Comparison of ENCODE assay signal across 19 mouse cellular contexts in the genomic region with DNA sequence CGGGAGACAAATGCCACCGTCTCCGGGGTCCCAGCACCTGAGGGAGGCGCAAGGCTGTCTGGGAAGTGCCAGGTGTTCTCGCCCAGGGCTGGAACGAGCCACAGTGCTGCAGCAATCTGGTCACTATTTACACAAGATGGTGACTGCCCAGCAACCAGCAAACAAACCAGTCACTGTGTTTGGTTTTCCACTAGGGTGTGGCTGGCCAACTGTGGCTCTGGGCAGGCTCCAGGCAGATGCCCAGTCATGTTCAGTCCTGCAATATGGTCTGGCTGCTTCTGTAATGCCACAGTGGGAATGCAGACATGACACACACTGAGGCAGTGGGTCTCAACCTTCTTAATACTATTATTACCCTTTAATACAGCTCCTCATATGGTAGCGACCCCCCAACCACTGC.
DNase-seq lines count a peak whose midpoint lies in the region; ATAC-seq and TF ChIP-seq lines count a peak whose summit lies in the region.
"Had no signal": no experiment of that assay in that cellular context is flagged by ENCODE, and none has a peak within 500 bp of the region (broad histone marks: within the 10 kb centered on the region; RNA-seq: fewer than 3 reads in every experiment).

No protein-coding gene starts in this region.

- H3K9me3 ChIP-seq in limb, embryonic 13.5 days = no peaks in the 10 kb centered on the region
- no peaks in the 10 kb centered on the region for H3K9me3 ChIP-seq in limb, embryonic 10.5 days (replicated peaks)
- H3K9me3 ChIP-seq in embryonic facial prominence, embryonic 15.5 days (replicated peaks) = no peaks in the 10 kb centered on the region
- no peaks in the 10 kb centered on the region for H3K9me3 ChIP-seq in lung, postnatal 0 days (ENCODE audit: low read length)
- H3K9me3 ChIP-seq in stomach, postnatal 0 days (ENCODE audit: control insufficient read depth, low read length) = no peaks in the 10 kb centered on the region
- H3K9me3 ChIP-seq in forebrain, embryonic 11.5 days (ENCODE audit: control insufficient read depth, low read length) = no peaks in the 10 kb centered on the region
- H3K9me3 ChIP-seq: forebrain, embryonic 12.5 days; heart, embryonic 10.5 days; lung, embryonic 15.5 days; neural tube, embryonic 15.5 days had no signal

- WGBS in limb, embryonic 13.5 days = 89% methylated on average over 7 of the region's 7 CpGs
- WGBS in limb, embryonic 10.5 days = 91% methylated on average over 7 of the region's 7 CpGs
- 83% methylated on average over 7 of the region's 7 CpGs for WGBS in embryonic facial prominence, embryonic 15.5 days
- WGBS in lung, postnatal 0 days = 71% methylated on average over 7 of the region's 7 CpGs
- 57% methylated on average over 7 of the region's 7 CpGs for WGBS in stomach, postnatal 0 days
- 97% methylated on average over 7 of the region's 7 CpGs for WGBS in thymus, adult 2 months
- 95% methylated on average over 7 of the region's 7 CpGs for WGBS in forebrain, embryonic 11.5 days

- TF ChIP-seq EP300 in lung, postnatal 0 days (IDR thresholded peaks at IDR 0.05) = no peak
- TF ChIP-seq EP300 in stomach, postnatal 0 days (optimal IDR thresholded peaks at IDR 0.05) = no peak

- H3K9ac ChIP-seq in limb, embryonic 13.5 days = no peak overlapping the region
- H3K9ac ChIP-seq in embryonic facial prominence, embryonic 15.5 days = no peak overlapping the region
- H3K9ac ChIP-seq in lung, postnatal 0 days (replicated peaks; ENCODE audit: low read depth) = no peak overlapping the region
- H3K9ac ChIP-seq in stomach, postnatal 0 days (ENCODE audit: low read length) = no peak overlapping the region
- H3K9ac ChIP-seq in forebrain, embryonic 11.5 days (ENCODE audit: low read length) = no peak overlapping the region
- H3K9ac ChIP-seq: forebrain, embryonic 12.5 days; lung, embryonic 15.5 days; neural tube, embryonic 15.5 days had no signal

- 0 out of 2 replicates have a peak, but pooled peaks have one; percentile 19 for ATAC-seq in limb, embryonic 13.5 days (ENCODE audit: low FRiP score, low read depth)
- peak; percentile 29; the same call in 1 of the 2 replicates for ATAC-seq in embryonic facial prominence, embryonic 15.5 days (ENCODE audit: insufficient number of reproducible peaks, low FRiP score, low TSS enrichment, low read depth)
- ATAC-seq in lung, postnatal 0 days = peak; percentile 77
- peak; percentile 98 for ATAC-seq in stomach, postnatal 0 days (ENCODE audit: low FRiP score, low TSS enrichment)
- ATAC-seq in forebrain, embryonic 11.5 days (replicated peaks; ENCODE audit: low FRiP score) = no peak
- ATAC-seq in cerebellum, adult (ENCODE audit: insufficient number of reproducible peaks, low FRiP score, low TSS enrichment) = no peak
- ATAC-seq: midbrain, embryonic 16.5 days had no signal

- no peak overlapping the region for H3K4me3 ChIP-seq in limb, embryonic 13.5 days
- H3K4me3 ChIP-seq in limb, embryonic 10.5 days = no peak overlapping the region
- no peak overlapping the region for H3K4me3 ChIP-seq in embryonic facial prominence, embryonic 15.5 days (replicated peaks)
- H3K4me3 ChIP-seq in lung, postnatal 0 days (ENCODE audit: low read depth, low read length) = no peak overlapping the region
- no peak overlapping the region for H3K4me3 ChIP-seq in stomach, postnatal 0 days (ENCODE audit: low read depth, low read length)
- H3K4me3 ChIP-seq in thymus, adult 2 months (ENCODE audit: control insufficient read depth, insufficient read depth, low read length) = no peak overlapping the region
- H3K4me3 ChIP-seq in forebrain, embryonic 11.5 days (ENCODE audit: low read depth, low read length) = no peak overlapping the region
- H3K4me3 ChIP-seq: forebrain, embryonic 12.5 days; heart, embryonic 10.5 days; layer of hippocampus, adult 2 months; lung, embryonic 15.5 days; neural tube, embryonic 15.5 days had no signal

- TF ChIP-seq CTCF in lung, postnatal 0 days (IDR thresholded peaks at IDR 0.05) = no peak
- no peak for TF ChIP-seq CTCF in stomach, postnatal 0 days (IDR thresholded peaks at IDR 0.05; ENCODE audit: low read depth)
- TF ChIP-seq CTCF in thymus, adult 2 months (IDR thresholded peaks at IDR 0.05; ENCODE audit: borderline replicate concordance, control insufficient read depth, extremely low read depth, insufficient read depth, low read length, poor library complexity) = no peak

- peaks cover 68% of the 10 kb centered on the region for H3K36me3 ChIP-seq in limb, embryonic 13.5 days
- H3K36me3 ChIP-seq in limb, embryonic 10.5 days = peaks cover 82% of the 10 kb centered on the region
- H3K36me3 ChIP-seq in embryonic facial prominence, embryonic 15.5 days = peaks cover 55% of the 10 kb centered on the region
- peaks cover 47% of the 10 kb centered on the region for H3K36me3 ChIP-seq in lung, postnatal 0 days (ENCODE audit: insufficient read depth, low read length)
- H3K36me3 ChIP-seq in stomach, postnatal 0 days (ENCODE audit: control insufficient read depth, insufficient read depth, low read length) = peaks cover 16% of the 10 kb centered on the region
- H3K36me3 ChIP-seq in thymus, adult 2 months (ENCODE audit: control insufficient read depth, insufficient read depth, low read length) = peaks cover 87% of the 10 kb centered on the region
- H3K36me3 ChIP-seq in forebrain, embryonic 11.5 days (ENCODE audit: control insufficient read depth, insufficient read depth, low read length) = no peaks in the 10 kb centered on the region; the same call in 1 of the 2 replicates

- no peak for DNase-seq in limb, embryonic 10.5 days (ENCODE audit: low spot score)
- peak; percentile 46 for DNase-seq in lung, postnatal 0 days (ENCODE audit: low spot score)
- peak; percentile 86 for DNase-seq in stomach, postnatal 0 days (ENCODE audit: low spot score)
- no peak for DNase-seq in thymus, adult 2 months
- no peak for DNase-seq in forebrain, embryonic 11.5 days (ENCODE audit: low spot score)
- DNase-seq: cerebellum, adult 18-20 months; heart, postnatal 4 days; kidney, adult 2 months; right cerebral cortex, adult 18-20 months; thymus, postnatal 36 days had no signal

- H3K4me2 ChIP-seq in limb, embryonic 13.5 days (replicated peaks) = no peak overlapping the region
- no peak overlapping the region for H3K4me2 ChIP-seq in embryonic facial prominence, embryonic 15.5 days (replicated peaks)
- no peak overlapping the region for H3K4me2 ChIP-seq in lung, postnatal 0 days (replicated peaks; ENCODE audit: low read depth, low read length)
- H3K4me2 ChIP-seq in stomach, postnatal 0 days (replicated peaks; ENCODE audit: low read depth) = no peak overlapping the region
- H3K4me2 ChIP-seq in forebrain, embryonic 11.5 days (ENCODE audit: low read depth, low read length, severe bottlenecking) = no peak overlapping the region
- H3K4me2 ChIP-seq: forebrain, embryonic 12.5 days; lung, embryonic 15.5 days; neural tube, embryonic 15.5 days had no signal

- TF ChIP-seq POLR2A in thymus, adult 2 months (IDR thresholded peaks at IDR 0.05; ENCODE audit: control insufficient read depth, extremely low read depth, insufficient read depth, low read length, poor library complexity) = no peak

- H3K27ac ChIP-seq in limb, embryonic 13.5 days = no peak overlapping the region
- no peak overlapping the region for H3K27ac ChIP-seq in limb, embryonic 10.5 days
- no peak overlapping the region for H3K27ac ChIP-seq in embryonic facial prominence, embryonic 15.5 days (replicated peaks)
- H3K27ac ChIP-seq in lung, postnatal 0 days (ENCODE audit: low read length) = no peak overlapping the region
- peak overlapping the region; percentile 56 for H3K27ac ChIP-seq in stomach, postnatal 0 days (replicated peaks)
- H3K27ac ChIP-seq in thymus, adult 2 months (ENCODE audit: control insufficient read depth, insufficient read depth, low read length) = no peak overlapping the region
- no peak overlapping the region for H3K27ac ChIP-seq in forebrain, embryonic 11.5 days (ENCODE audit: low read depth, low read length)
- H3K27ac ChIP-seq: forebrain, embryonic 12.5 days; heart, embryonic 10.5 days; layer of hippocampus, adult 2 months; lung, embryonic 15.5 days; neural tube, embryonic 15.5 days had no signal

- H3K27me3 ChIP-seq in limb, embryonic 13.5 days = no peaks in the 10 kb centered on the region
- no peaks in the 10 kb centered on the region for H3K27me3 ChIP-seq in limb, embryonic 10.5 days (ENCODE audit: low read depth, poor library complexity, severe bottlenecking)
- H3K27me3 ChIP-seq in embryonic facial prominence, embryonic 15.5 days = no peaks in the 10 kb centered on the region
- no peaks in the 10 kb centered on the region for H3K27me3 ChIP-seq in lung, postnatal 0 days (replicated peaks; ENCODE audit: insufficient read depth, low read length)
- no peaks in the 10 kb centered on the region for H3K27me3 ChIP-seq in stomach, postnatal 0 days (ENCODE audit: control insufficient read depth, insufficient read depth, low read length)
- no peaks in the 10 kb centered on the region for H3K27me3 ChIP-seq in thymus, adult 2 months (ENCODE audit: control insufficient read depth, insufficient read depth, low read length)
- H3K27me3 ChIP-seq in forebrain, embryonic 11.5 days (ENCODE audit: control insufficient read depth, insufficient read depth, low read length) = no peaks in the 10 kb centered on the region
- H3K27me3 ChIP-seq: forebrain, embryonic 12.5 days; lung, embryonic 15.5 days; neural tube, embryonic 15.5 days had no signal

- H3K4me1 ChIP-seq in limb, embryonic 13.5 days = no peaks in the 10 kb centered on the region
- peaks cover 4% of the 10 kb centered on the region; the same call in 1 of the 2 replicates for H3K4me1 ChIP-seq in limb, embryonic 10.5 days
- 0 out of 2 replicates have a peak, but pooled peaks cover 5% of the 10 kb centered on the region for H3K4me1 ChIP-seq in embryonic facial prominence, embryonic 15.5 days
- H3K4me1 ChIP-seq in lung, postnatal 0 days (ENCODE audit: insufficient read depth, low read depth, low read length) = no peaks in the 10 kb centered on the region
- no peaks in the 10 kb centered on the region for H3K4me1 ChIP-seq in stomach, postnatal 0 days (replicated peaks; ENCODE audit: control insufficient read depth, insufficient read depth)
- no peaks in the 10 kb centered on the region for H3K4me1 ChIP-seq in thymus, adult 2 months (replicated peaks; ENCODE audit: control insufficient read depth, insufficient read depth, low read length)
- H3K4me1 ChIP-seq in forebrain, embryonic 11.5 days (replicated peaks; ENCODE audit: control insufficient read depth, insufficient read depth, low read length) = no peaks in the 10 kb centered on the region
- H3K4me1 ChIP-seq: heart, embryonic 10.5 days; lung, embryonic 15.5 days; neural tube, embryonic 15.5 days had no signal

Comparison
In these comparisons a context has a peak if more than half of its experiments do, and no peak if none do; other contexts are left out.
1. ATAC-seq: peak in limb, embryonic 13.5 days (single experiment), embryonic facial prominence, embryonic 15.5 days (single experiment), lung, postnatal 0 days (single experiment) and stomach, postnatal 0 days (single experiment); none in forebrain, embryonic 11.5 days (single experiment) and cerebellum, adult (single experiment).
2. DNase-seq: peak in lung, postnatal 0 days (single experiment) and stomach, postnatal 0 days (single experiment); none in limb, embryonic 10.5 days (single experiment), thymus, adult 2 months (single experiment) and forebrain, embryonic 11.5 days (single experiment).